Mouse (Mus musculus) ovary, postnatal 14 days (tissue): ENCODE data around the gene Slc25a48.

ENCODE experiments used
- DNase-seq: peaks from one replicate; pipeline ENCODE4 v3.0.0; 2022; ENCODE audit warnings: low spot score

Gene Slc25a48

GRCm38 (mm10) chr13:56438211-56439075 is at the start of gene Slc25a48:
Gene Slc25a48 (plus strand): TSS chr13:56438355.
- DNase-seq, result peak; percentile 37

GRCm38 (mm10) chr13:56397572-56397971 is 40.6 kb upstream of the Slc25a48 start:
- no peak for DNase-seq

GRCm38 (mm10) chr13:56401186-56401585 is 37.0 kb upstream of the Slc25a48 start:
- DNase-seq, result no peak

- no peak for DNase-seq
These were observed 34.6 kb upstream of the Slc25a48 start for GRCm38 (mm10) chr13:56403381-56404086.

GRCm38 (mm10) chr13:56404511-56405140 is 33.5 kb upstream of the Slc25a48 start:
- no peak for DNase-seq

- no peak for DNase-seq
These were observed 25.8 kb upstream of the Slc25a48 start for GRCm38 (mm10) chr13:56412286-56412873.

GRCm38 (mm10) chr13:56418685-56419483 is 19.3 kb upstream of the Slc25a48 start:
- no peak for DNase-seq

- no peak for DNase-seq
These were observed 18.6 kb upstream of the Slc25a48 start for GRCm38 (mm10) chr13:56419538-56419937.

- DNase-seq, result peak; percentile 75
These were observed 16.0 kb upstream of the Slc25a48 start for GRCm38 (mm10) chr13:56422072-56422723.

GRCm38 (mm10) chr13:56425931-56426330 is 12.2 kb upstream of the Slc25a48 start:
- DNase-seq, result no peak

- DNase-seq, result no peak
These were observed 11.8 kb upstream of the Slc25a48 start, which contains the start of gene Gm3045 for GRCm38 (mm10) chr13:56426365-56426764. Gene Gm3045 (plus strand): TSS chr13:56426594.

- peak; percentile 69 for DNase-seq
These were observed 9.2 kb upstream of the Slc25a48 start for GRCm38 (mm10) chr13:56428724-56429500.

- no peak for DNase-seq
These were observed 5.7 kb upstream of the Slc25a48 start for GRCm38 (mm10) chr13:56432496-56432895.

GRCm38 (mm10) chr13:56433466-56433865 is 4.7 kb upstream of the Slc25a48 start:
- DNase-seq, result peak; percentile 75

GRCm38 (mm10) chr13:56434311-56434751 is 3.8 kb upstream of the Slc25a48 start:
- no peak for DNase-seq

- DNase-seq, result no peak
These were observed 2.4 kb upstream of the Slc25a48 start for GRCm38 (mm10) chr13:56435615-56436287.

- no peak for DNase-seq
These were observed 5.3 kb downstream of the Slc25a48 start for GRCm38 (mm10) chr13:56443411-56443810.

- DNase-seq, result no peak
These were observed 6.0 kb downstream of the Slc25a48 start for GRCm38 (mm10) chr13:56444112-56444511.

- no peak for DNase-seq
These were observed 6.8 kb downstream of the Slc25a48 start for GRCm38 (mm10) chr13:56444996-56445395.
